Mouse (Mus musculus) left cerebral cortex, adult 8-10 months (tissue): ENCODE data around the gene Fam107a. TPM values are rescaled to one million over a fixed set of nuclear protein-coding genes. Genes with fewer than 3 reads are reported as not detected.
"Not testable (repeated sequence)": the region's sequence is repeated elsewhere in the genome, so short reads cannot be mapped to it uniquely, and the experiment has no call there.

Source experiments
- DNase-seq, 2 experiments: peaks; one replicate each; pipeline ENCODE4 v3.0.0; 2022; ENCODE audit warnings: low spot score in 2 of 2
- total RNA-seq, 4 experiments: library from RNA; stranded (reverse); gene quantifications; 2 replicates each; pipeline ENCODE4 v1.2.4; 2022

Fam107a gene
- total RNA-seq, 4 experiments from 2014 or later: 193 to 269 (median 228) TPM

GRCm38 (mm10) chr14:8316366-8317193, 1.2 kb downstream of the Fam107a start:
- no peak for DNase-seq

- DNase-seq: no peak
Observed at GRCm38 (mm10) chr14:8315169-8315568, 2.7 kb downstream of the Fam107a start.

- DNase-seq: no peak
Observed at GRCm38 (mm10) chr14:8314536-8314935, 3.3 kb downstream of the Fam107a start.

GRCm38 (mm10) chr14:8313877-8314276, 3.9 kb downstream of the Fam107a start:
- DNase-seq: peak in 1 of 2 experiments; percentile 64

- peak in 1 of 2 experiments; percentile 38 for DNase-seq
Observed at GRCm38 (mm10) chr14:8309621-8310141, 8.1 kb downstream of the Fam107a start.

GRCm38 (mm10) chr14:8308650-8309049, 9.2 kb downstream of the Fam107a start:
- no peak for DNase-seq

GRCm38 (mm10) chr14:8306884-8307283, 10.9 kb downstream of the Fam107a start:
- no peak for DNase-seq

GRCm38 (mm10) chr14:8305014-8305413, 12.8 kb downstream of the Fam107a start:
- DNase-seq: no peak

GRCm38 (mm10) chr14:8304082-8304481, 13.7 kb downstream of the Fam107a start:
- no peak for DNase-seq

GRCm38 (mm10) chr14:8302687-8303086, 15.1 kb downstream of the Fam107a start:
- no peak for DNase-seq

GRCm38 (mm10) chr14:8300281-8300680, 17.5 kb downstream of the Fam107a start:
- no peak for DNase-seq

- no peak for DNase-seq
Observed at GRCm38 (mm10) chr14:8297889-8298293, 19.9 kb downstream of the Fam107a start.

GRCm38 (mm10) chr14:8294257-8294656, 23.6 kb downstream of the Fam107a start:
- no peak for DNase-seq

GRCm38 (mm10) chr14:8286595-8286994, 31.2 kb downstream of the Fam107a start:
- DNase-seq: not testable (repeated sequence)

GRCm38 (mm10) chr14:8283784-8284183, 34.0 kb downstream of the Fam107a start:
- no peak for DNase-seq

- DNase-seq: not testable (repeated sequence)
Observed at GRCm38 (mm10) chr14:8271281-8271680, 46.5 kb downstream of the Fam107a start.

- DNase-seq: no peak
Observed at GRCm38 (mm10) chr14:8264378-8264777, 53.4 kb downstream of the Fam107a start.

GRCm38 (mm10) chr14:8262242-8262641, 55.6 kb downstream of the Fam107a start:
- DNase-seq: no peak

GRCm38 (mm10) chr14:8260214-8260613, 57.6 kb downstream of the Fam107a start:
- no peak for DNase-seq

GRCm38 (mm10) chr14:8259166-8259565, 58.7 kb downstream of the Fam107a start, which contains the start of gene Acox2:
Gene Acox2, minus strand, starts transcription at chr14:8259353.
- no peak for DNase-seq

GRCm38 (mm10) chr14:8258752-8259151, 59.1 kb downstream of the Fam107a start:
- DNase-seq: no peak

- no peak for DNase-seq
Observed at GRCm38 (mm10) chr14:8258335-8258627, 59.5 kb downstream of the Fam107a start.
